Mouse (Mus musculus): ENCODE data around the gene Wfdc11. TPM values are rescaled to one million over a fixed set of nuclear protein-coding genes. Genes with fewer than 3 reads are reported as not detected.

The Wfdc11 gene
- total and polyA plus RNA-seq, 3 experiments: not detected

DNA sequence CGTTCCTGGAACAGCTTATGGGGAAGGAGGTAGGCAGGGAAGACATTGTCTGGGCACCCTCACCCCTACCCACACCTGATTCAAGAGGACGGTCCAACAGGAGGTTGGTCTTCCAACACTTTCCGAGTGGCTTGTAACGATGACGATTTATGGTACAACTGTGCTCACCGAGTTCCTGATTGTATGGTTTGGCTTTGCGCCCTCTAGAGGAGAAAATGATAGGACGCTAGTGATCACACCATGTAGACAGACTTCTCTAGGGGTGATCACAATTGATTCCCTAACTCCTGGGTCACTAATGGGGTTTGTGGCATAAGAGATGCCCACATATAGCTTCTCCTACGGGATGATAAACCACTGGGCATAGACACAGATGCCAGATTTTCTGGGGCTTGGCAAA is 38.6 kb downstream of the Wfdc11 start:
- Histone ChIP-seq H3K4me3 (replicated peaks in 1 of 3; ENCODE audit: low read depth in 2 of 3, low read length in 2 of 3, poor library complexity in 1 of 3) (no peak overlapping the region), H3K79me2 (replicated peaks; ENCODE audit: control insufficient read depth, extremely low read depth, insufficient read depth, poor library complexity, severe bottlenecking) (no peaks in the 10 kb centered on the region), H3K27me3 (replicated peaks) (peaks cover 57% of the 10 kb centered on the region), H3K27ac (ENCODE audit: insufficient read depth, low read depth) (no peak overlapping the region), H3K4me2 (ENCODE audit: insufficient read depth, low read depth, poor library complexity, severe bottlenecking) (no peak overlapping the region), H3K9ac (ENCODE audit: insufficient read depth, low read depth) (no peak overlapping the region), H3K4me1 (ENCODE audit: control insufficient read depth in 1 of 2, insufficient read depth in 2 of 2) (no peaks in the 10 kb centered on the region), H3K9me3 (replicated peaks; ENCODE audit: low read length) (peaks cover 7% of the 10 kb centered on the region), H3K36me3 (replicated peaks in 1 of 2; ENCODE audit: control insufficient read depth in 1 of 2, insufficient read depth in 1 of 2, low read length in 1 of 2) (no peaks in the 10 kb centered on the region)
- TF ChIP-seq SMC3 (IDR thresholded peaks at IDR 0.05; ENCODE audit: low read depth, low read length): peak; percentile 17; the same call in 1 of the 2 replicates
- no peak for TF ChIP-seq EP300 (IDR thresholded peaks at IDR 0.05; ENCODE audit: low read length)
- TF ChIP-seq CTCF (conservative IDR thresholded peaks at IDR 0.05 in 1 of 2, IDR thresholded peaks at IDR 0.05 in 1 of 2; ENCODE audit: low read depth in 2 of 2, low read length in 2 of 2): peak; percentile 11 to 57; a peak in 3 of 4 replicates
- TF ChIP-seq HCFC1 (IDR thresholded peaks at IDR 0.05; ENCODE audit: low read depth, low read length): no peak
- TF ChIP-seq POLR2A (IDR thresholded peaks at IDR 0.05; ENCODE audit: low read depth, low read length): no peak
- in situ Hi-C loops (cut with MboI; ENCODE audit: low pct_ligation_motif_present, low pct_unique_long_range_greater_than_20kb, low sequenced_read_pairs) (no loop called here), dilution Hi-C loops (cut with MboI; ENCODE audit: extremely low pct_ligation_motif_present, extremely low pct_unique_long_range_greater_than_20kb, low sequenced_read_pairs) (no loop called here)
- DNase-seq (ENCODE audit: extremely low read depth): peak; percentile 7

DNA sequence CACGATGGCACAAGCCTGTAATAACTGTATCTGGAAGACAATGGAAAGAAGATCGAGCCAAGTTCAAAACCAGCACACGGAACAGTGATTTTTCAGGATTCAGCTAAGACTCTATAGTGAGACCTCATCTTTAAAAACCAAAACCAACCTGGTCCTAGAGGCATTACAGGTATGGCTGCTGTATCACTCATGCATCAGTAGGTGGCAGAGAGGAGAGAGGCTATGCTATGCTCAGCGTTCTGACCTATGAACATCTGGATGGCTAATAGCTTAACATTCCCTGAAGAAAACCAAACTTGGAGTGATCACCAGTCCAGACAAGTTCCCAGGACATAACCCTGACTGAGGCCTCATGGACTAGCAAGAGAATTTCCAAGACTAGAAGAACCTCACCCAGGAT is 52.1 kb downstream of the Wfdc11 start:
- Histone ChIP-seq H3K27me3 (replicated peaks) (peaks cover 79% of the 10 kb centered on the region), H3K4me1 (ENCODE audit: control insufficient read depth in 1 of 2, insufficient read depth in 2 of 2) (peaks cover 0 to 2% of the 10 kb centered on the region in 2 experiments; a peak in 2 of 4 replicates), H3K79me2 (replicated peaks; ENCODE audit: control insufficient read depth, extremely low read depth, insufficient read depth, poor library complexity, severe bottlenecking) (no peaks in the 10 kb centered on the region), H3K9ac (ENCODE audit: insufficient read depth, low read depth) (no peak overlapping the region), H3K36me3 (replicated peaks in 1 of 2; ENCODE audit: control insufficient read depth in 1 of 2, insufficient read depth in 1 of 2, low read length in 1 of 2) (no peaks in the 10 kb centered on the region), H3K9me3 (replicated peaks; ENCODE audit: low read length) (no peaks in the 10 kb centered on the region), H3K4me3 (replicated peaks in 1 of 3; ENCODE audit: low read depth in 2 of 3, low read length in 2 of 3, poor library complexity in 1 of 3) (no peak overlapping the region), H3K27ac (ENCODE audit: insufficient read depth, low read depth) (no peak overlapping the region), H3K4me2 (ENCODE audit: insufficient read depth, low read depth, poor library complexity, severe bottlenecking) (no peak overlapping the region)
- dilution Hi-C loops (cut with MboI; ENCODE audit: extremely low pct_ligation_motif_present, extremely low pct_unique_long_range_greater_than_20kb, low sequenced_read_pairs) (no loop called here), in situ Hi-C loops (cut with MboI; ENCODE audit: low pct_ligation_motif_present, low pct_unique_long_range_greater_than_20kb, low sequenced_read_pairs) (no loop called here)
- TF ChIP-seq RAD21 (IDR thresholded peaks at IDR 0.05; ENCODE audit: low read depth, low read length) (peak; percentile 2; the same call in 1 of the 2 replicates), CTCF (conservative IDR thresholded peaks at IDR 0.05 in 1 of 2, IDR thresholded peaks at IDR 0.05 in 1 of 2; ENCODE audit: low read depth in 2 of 2, low read length in 2 of 2) (peak in 1 of 2 experiments; percentile 42; a peak in 2 of 4 replicates), POLR2AphosphoS2 (IDR thresholded peaks at IDR 0.05; ENCODE audit: low read depth, low read length) (no peak), SMC3 (IDR thresholded peaks at IDR 0.05; ENCODE audit: low read depth, low read length) (peak; percentile 30)
- no peak for DNase-seq (ENCODE audit: extremely low read depth)

DNA sequence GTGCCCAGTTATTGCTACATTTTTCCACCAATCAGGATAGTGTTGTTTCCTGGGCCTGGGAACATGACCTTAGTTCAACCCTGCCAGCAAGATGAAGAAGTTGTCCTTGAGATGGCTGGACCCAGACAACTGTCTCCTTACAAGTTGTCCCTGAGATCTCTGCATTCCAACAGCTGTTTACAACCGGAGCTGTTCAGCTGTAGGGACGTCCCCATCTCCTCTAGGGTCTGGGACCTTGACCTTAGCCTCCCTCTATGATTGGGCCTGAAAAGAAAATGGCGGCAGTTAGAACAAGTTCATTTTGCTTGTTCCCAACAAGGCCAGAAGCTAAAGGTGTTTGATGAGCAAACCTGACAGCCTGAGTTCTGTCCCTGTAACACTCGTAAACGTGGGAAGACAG is 54.8 kb downstream of the Wfdc11 start:
- dilution Hi-C loops (cut with MboI; ENCODE audit: extremely low pct_ligation_motif_present, extremely low pct_unique_long_range_greater_than_20kb, low sequenced_read_pairs) (no loop called here), in situ Hi-C loops (cut with MboI; ENCODE audit: low pct_ligation_motif_present, low pct_unique_long_range_greater_than_20kb, low sequenced_read_pairs) (no loop called here)
- Histone ChIP-seq H3K9me3 (replicated peaks; ENCODE audit: low read length) (no peaks in the 10 kb centered on the region), H3K4me1 (ENCODE audit: control insufficient read depth in 1 of 2, insufficient read depth in 2 of 2) (peaks cover 0 to 2% of the 10 kb centered on the region in 2 experiments; a peak in 2 of 4 replicates), H3K27ac (ENCODE audit: insufficient read depth, low read depth) (no peak overlapping the region), H3K9ac (ENCODE audit: insufficient read depth, low read depth) (no peak overlapping the region), H3K79me2 (replicated peaks; ENCODE audit: control insufficient read depth, extremely low read depth, insufficient read depth, poor library complexity, severe bottlenecking) (no peaks in the 10 kb centered on the region), H3K36me3 (replicated peaks in 1 of 2; ENCODE audit: control insufficient read depth in 1 of 2, insufficient read depth in 1 of 2, low read length in 1 of 2) (no peaks in the 10 kb centered on the region), H3K4me2 (ENCODE audit: insufficient read depth, low read depth, poor library complexity, severe bottlenecking) (no peak overlapping the region), H3K4me3 (replicated peaks in 1 of 3; ENCODE audit: low read depth in 2 of 3, low read length in 2 of 3, poor library complexity in 1 of 3) (no peak overlapping the region), H3K27me3 (replicated peaks) (peaks cover 70% of the 10 kb centered on the region)
- TF ChIP-seq JUND (conservative IDR thresholded peaks at IDR 0.05; ENCODE audit: low read depth, low read length): no peak
- TF ChIP-seq E2F4 (IDR thresholded peaks at IDR 0.05; ENCODE audit: insufficient replicate concordance, low read depth, low read length): no peak
- no peak for TF ChIP-seq SIN3A (IDR thresholded peaks at IDR 0.05; ENCODE audit: low read length)
- no peak for TF ChIP-seq USF1 (IDR thresholded peaks at IDR 0.05; ENCODE audit: low read depth, low read length)
- no peak for DNase-seq (ENCODE audit: extremely low read depth)

Measured in CH12.LX (cell line).